Mouse (Mus musculus) cerebellum, adult 8-10 months (tissue): ENCODE results near the gene Scgb1a1.

Source experiments
- DNase-seq: peaks from one replicate; pipeline ENCODE4 v3.0.0; 2022

Gene Scgb1a1

GRCm38 (mm10) chr19:9040649-9041048 is 47.1 kb downstream of the Scgb1a1 start:
- DNase-seq: no peak

DNA sequence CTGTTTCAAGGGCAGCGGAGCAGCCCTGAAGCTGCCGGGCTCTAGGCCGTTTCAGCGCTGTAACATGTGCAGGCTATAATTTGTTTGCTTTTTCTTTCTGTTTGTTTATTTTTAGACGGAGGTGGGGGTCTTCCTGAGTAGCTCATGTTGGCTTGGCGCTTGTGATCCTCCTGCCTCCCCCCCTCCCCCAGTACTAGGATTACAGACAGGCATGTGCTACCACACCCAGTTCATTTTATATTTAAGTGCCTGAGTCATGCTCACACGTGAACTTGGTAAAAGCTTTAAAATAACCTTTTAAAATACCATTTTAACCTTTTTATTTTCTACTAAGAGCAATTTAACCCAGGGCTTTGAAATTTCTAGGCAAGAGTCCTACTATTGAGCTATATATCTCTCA is 47.8 kb downstream of the Scgb1a1 start:
- no peak for DNase-seq

DNA sequence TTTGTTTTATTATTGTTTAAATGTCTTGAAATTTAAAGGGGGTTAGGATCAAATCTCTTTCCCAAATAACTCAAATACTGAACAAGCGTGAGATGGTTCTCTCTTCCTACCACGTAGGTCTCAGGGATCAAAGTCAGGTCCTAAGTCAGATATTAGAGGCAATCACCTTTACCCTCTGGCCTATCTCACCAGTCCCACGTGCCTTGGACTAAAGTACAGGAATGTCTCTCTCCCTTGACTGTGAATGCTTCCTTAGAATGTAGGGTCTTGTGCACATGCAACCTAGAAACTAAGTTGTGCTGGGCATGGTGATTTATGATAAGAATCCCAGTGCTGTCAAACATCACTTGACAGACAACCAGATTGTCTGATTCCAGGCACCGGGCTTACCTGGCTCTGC is 48.5 kb downstream of the Scgb1a1 start:
- no peak for DNase-seq

DNA sequence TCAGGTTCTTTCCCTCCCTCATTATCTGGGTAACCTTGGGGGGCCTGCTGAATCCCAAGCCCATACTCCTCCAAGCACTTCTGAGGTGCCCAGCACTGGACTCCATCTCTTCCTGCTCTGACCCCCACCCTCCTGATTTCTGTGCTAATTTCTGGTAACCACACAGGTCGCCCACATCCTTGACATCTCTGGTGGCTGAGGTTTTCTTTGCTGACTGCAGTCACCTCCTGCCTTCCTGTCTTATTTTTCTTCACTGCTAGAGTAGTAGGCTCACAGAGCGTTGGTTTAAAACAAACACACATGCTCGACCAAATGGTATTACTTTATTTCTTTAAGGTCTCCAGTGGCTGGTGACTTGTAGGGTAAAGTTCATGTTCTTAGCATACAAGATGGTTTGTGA is 49.6 kb downstream of the Scgb1a1 start:
- no peak for DNase-seq

DNA sequence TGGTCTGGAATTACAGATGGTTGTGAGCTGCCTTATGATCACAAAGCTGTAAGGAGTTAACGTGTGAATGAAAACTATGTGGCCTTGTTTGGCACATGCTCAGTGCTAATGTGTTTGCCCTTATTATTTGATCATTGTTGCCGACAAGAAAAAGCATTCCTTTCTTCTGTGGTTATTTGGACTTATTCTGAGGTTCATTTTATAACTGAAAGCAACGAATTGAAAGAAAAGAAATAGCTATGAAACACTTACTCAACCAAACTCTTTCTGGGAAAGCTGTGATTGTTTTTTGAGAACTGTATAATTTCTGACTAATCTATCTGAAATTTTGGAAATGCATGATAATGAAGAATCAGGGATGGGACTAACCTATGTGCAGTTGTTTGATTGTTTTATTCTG is 52.7 kb downstream of the Scgb1a1 start:
- DNase-seq: no peak

DNA sequence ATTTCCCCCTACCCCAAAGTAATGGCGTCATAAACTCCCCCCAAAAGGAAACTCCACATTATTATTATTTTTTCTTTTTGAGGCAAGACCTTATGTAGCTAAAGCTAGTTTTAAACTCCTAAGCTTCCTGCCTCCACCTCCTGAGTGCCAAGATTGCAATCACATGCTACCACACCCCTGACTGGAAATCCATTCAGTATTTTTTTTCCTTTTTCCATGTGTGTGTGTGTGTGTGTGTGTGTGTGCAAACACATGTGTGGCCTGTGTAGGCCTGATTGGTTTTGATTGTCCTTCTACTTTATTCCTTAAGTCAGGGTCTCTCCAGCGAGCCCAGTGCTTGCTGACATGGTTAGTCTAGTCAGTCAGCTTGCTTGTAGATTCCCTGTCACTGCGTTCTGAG is 53.3 kb downstream of the Scgb1a1 start:
- no peak for DNase-seq
